Mouse (Mus musculus): ENCODE results near the gene Tmem238l.

DNA sequence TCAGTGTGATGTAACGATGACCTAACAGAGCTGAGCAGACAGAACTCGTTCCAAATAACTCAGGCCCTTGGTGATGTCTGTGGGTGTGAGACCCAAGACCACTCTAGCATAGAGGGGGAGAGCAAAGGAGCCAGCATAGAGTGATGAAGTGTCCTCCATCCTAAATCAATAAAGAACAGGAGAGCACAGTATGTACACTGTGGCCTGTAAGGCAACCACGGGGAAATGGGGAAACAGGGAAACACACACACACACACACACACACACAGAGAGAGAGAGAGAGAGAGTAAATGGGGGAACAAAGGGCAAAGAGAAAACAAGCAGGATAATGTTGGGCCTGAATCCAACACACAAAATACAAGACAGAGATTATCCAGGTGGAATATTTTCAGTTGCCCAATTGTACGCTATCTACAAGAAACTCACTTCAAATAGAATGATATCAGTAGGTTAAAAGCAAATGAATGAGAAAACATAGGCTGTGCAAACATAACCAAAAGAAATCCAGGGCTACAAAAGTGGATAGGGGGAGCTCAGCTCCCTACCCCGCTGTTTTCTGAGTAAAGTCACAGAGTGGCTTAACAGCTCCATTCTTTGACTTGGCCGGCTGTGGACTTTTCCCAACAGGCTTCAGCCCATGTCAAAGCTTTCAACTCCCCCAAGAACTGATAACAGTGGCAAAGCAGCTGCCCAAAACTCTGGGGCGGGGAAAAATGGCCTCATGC lies 19.3 kb downstream of the Tmem238l start:
- no peak for TF ChIP-seq FOSL1 (IDR thresholded peaks at IDR 0.05; ENCODE audit: insufficient read depth, low read length, poor library complexity, severe bottlenecking)
- TF ChIP-seq MAX (IDR thresholded peaks at IDR 0.05) = no peak
- no peak for TF ChIP-seq USF1 (IDR thresholded peaks at IDR 0.05; ENCODE audit: low read depth)
- TF ChIP-seq CTCF (IDR thresholded peaks at IDR 0.05; ENCODE audit: control insufficient read depth, insufficient read depth, insufficient read length) = no peak
- no peak for TF ChIP-seq MYOD1 (IDR thresholded peaks at IDR 0.05; ENCODE audit: control insufficient read depth, insufficient read length, low read depth)
- TF ChIP-seq MYOG (IDR thresholded peaks at IDR 0.05; ENCODE audit: control insufficient read depth, extremely low read depth, insufficient read length) = no peak

Data from C2C12 (cell line).